Mouse (Mus musculus): Measurements from ENCODE around the gene Itgb7.
A peak's percentile ranks its signal among the peaks of the same experiment; 100 is the strongest.
"Not testable (repeated sequence)": the region's sequence is repeated elsewhere in the genome, so short reads cannot be mapped to it uniquely, and the experiment has no call there.

Itgb7 gene

DNA sequence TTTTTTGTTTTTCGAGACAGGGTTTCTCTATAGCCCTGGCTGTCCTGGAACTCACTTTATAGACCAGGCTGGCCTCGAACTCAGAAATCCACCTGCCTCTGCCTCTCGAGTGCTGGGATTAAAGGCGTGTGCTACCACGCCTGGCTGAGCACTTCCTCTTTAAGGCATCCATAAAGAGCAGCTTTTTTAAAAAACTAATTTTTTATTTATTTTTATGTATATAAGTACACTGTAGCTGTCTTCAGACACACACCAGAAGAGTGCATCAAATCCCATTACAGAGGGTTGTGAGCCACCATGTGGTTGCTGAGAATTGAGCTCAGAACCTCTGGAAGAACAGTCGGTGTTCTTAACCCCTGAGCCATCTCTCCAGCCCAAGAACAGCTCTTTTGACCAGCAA, 6.1 kb downstream of the Itgb7 start:
- DNase-seq (ENCODE audit: extremely low spot score) = not testable (repeated sequence)

DNA sequence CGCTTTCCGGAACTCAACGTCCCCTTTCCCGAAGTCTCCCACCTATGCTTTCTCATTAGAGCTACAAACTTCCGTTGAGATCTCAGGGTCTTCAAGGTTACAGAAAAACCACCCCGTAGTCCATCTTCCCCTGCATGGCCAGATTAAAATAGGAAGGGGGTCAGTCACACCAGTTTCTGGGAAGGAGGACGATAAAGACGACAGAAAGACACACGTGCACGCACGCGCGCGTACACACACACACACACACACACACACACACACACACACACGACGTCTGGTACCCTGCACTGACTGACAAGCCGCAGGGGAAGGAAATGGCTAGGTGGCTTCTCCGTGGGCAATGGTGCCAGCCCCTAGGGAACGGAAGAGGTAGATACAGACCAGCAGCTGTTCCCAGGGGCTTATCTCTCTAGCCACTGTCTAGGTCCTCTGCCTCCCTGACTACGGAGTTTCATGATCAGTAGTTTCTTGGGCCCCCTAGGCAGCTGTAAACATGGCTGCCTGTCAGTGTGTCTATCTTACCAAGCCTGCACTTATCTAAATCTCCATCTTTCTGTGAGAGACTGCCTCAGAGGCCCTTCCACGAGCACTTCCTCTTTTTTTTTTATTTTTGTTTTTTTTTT, 6.6 kb downstream of the Itgb7 start:
- no peak for DNase-seq (ENCODE audit: extremely low spot score)

DNA sequence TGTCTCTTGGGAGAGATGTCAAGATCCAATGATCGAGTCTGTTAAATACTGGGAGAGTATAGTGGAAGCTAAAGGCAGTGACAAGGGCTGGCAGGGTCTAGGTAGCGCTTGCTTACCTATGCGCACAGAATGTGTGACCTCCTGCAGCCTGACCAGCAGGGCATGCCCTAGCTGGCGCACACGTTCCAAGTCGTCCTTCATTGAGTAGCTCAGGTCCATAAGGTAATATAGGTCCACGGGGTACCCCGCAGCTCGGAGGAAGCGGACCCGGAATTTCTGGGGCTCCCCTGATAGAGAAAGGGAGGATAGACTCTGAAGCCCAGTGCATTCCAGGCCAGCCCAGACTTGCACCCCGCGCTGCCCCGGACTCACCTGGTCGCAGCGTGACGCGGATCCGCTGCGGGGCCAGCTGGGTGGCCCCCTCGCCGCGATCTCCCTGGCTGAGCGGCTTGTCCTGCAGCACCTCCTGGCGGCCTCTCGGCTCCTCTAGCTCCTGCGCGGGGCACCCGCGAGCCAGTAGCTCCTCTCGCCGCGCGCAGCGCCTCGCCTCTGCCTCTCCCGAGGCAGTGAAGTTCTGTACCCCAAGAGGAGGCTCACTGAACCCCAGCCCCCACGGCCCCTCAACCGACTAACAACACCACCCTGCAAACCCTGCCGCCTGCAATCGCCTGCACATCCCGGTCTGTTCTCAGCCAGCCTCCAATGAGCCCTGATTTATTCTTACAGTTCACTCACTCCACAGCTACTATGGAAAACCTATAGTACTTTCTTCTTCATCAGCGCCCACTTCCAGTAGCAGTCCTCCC, 7.4 kb downstream of the Itgb7 start:
- peak; percentile 81 for DNase-seq (ENCODE audit: extremely low spot score)

DNA sequence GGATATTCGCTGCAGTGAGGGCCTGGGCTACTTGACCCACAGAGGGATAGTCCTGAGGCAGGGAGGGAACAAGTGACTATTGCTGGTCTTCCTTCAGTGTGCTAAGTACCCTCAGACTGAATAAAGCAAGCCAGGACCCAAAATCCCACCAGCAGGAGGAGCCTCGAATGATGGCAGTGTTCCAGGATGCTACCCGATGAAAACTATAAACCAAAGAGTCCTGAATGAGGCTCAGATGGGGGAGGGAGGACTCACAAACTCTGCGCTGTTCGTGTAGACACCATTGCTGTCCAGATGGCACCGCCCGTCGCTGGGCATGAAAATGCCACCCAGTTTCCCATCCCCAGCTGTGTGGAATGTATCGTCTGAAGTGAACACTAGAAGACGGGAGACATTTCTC, 9.4 kb downstream of the Itgb7 start:
- DNase-seq (ENCODE audit: extremely low spot score) = no peak

DNA sequence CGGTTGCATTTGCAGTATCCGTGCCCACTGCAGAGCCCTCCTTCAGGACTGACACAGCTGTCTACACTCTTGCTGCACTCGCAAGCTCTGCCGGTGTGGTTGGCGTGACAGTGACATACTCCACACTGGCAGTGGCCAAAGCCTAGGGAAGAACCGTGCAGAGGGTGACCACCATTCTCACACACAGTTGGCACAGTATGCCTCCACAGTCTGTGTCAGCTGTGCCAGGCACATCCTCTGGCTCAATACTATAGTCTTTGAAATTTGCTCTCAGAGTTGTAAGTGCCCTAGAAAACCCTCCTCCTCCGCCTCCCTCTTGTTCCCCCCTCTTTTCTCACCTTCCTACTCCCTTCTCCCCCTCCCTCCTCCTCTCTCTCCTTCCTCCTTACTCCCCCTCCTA, 14.4 kb downstream of the Itgb7 start:
- DNase-seq (ENCODE audit: extremely low spot score) = no peak

DNA sequence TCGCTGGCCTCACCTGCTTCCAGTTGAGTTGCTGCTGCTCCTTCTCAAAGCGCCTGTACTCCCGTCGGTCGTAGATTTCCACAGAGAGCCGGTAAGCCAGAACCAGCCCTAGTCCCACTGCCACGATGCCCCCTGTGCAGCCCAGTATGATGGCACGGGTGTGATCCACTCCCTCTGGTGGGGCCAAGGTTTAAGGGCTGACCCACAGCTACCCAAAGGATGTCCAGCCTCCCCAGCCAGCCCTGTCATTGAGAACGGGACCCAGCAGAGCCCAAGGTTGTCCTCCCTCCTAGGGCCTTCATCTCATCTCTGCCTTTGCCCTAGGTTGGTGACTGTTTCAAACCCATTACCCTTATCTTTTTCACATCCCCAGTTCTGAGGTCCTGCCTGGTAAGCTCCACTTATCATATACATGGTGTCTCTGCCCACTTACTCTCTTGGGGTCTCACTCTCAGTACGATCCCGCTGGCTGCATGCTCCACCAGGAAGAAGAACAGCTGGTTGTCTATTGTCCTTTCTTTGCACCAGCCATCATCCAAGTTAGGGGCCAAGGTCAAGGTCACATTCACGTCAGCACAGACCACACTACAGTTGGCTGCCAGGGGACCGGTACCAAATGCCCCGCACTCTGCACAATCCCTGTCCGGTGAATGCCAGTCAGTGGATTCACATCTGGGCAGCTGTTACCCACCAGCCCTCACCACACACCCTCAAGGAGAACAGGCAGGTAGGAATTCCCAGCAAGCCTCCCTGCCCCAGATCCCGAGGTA, 15.1 kb downstream of the Itgb7 start:
- no peak for DNase-seq (ENCODE audit: extremely low spot score)

DNA sequence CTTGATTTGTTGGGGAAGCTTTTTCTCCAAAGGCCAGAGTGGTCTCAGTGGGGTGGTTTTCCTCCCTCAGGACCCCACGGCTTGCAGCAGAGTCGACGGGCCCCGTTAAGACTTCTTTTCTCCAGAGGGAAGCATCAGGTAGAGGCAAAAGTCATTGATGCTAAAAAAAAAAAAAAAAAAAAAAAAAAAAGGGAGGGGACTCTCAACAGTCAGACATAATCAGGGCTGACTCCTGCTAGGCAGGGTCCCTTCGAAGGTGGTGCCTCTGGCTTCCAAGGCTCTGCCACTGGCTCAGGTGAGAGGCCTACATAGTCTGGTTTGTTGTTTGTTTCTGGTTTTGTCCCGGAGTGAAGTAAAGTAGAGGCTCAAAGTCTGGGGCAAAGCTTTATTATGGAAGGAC, 16.1 kb downstream of the Itgb7 start:
- no peak for DNase-seq (ENCODE audit: extremely low spot score)

DNA sequence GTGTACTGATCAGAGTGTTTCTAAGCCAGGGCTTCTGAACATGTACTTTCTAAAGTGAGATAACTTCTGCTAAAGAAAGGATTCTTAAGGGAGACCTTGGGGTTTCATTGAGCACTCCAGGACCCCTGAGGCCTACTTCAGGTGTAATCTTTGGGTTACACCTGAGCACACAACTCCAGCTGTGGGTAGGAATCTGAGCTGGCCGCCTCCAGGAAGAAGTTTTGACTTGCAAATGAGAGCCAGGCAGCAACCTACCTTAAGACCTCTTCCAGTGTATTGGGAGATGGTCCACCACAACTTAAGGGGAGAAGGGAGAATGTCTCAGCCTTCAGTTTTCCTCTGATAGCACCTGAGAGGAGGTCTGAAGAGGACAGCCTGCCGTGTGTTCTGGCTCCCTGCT, 17.6 kb downstream of the Itgb7 start:
- DNase-seq (ENCODE audit: extremely low spot score) = no peak

DNA sequence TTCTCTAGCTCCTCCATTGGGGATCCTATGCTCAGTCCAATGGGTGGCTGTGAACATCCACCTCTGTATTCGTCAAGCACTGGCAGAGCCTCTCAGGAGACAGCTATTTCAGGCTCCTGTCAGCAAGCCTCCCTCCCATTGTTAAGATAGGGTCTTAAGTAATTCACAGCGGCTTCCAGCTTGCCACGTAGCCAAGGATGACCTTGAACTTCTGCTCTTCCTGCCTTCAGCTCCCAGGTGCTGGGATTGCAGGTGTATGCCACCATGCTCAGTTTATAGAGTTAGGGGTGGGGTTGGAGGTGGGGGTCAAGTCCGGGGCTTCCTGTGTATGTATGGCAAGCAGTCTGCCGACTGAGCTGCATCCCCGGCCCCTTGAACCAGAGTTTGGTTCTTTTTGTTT, 19.8 kb downstream of the Itgb7 start:
- DNase-seq (ENCODE audit: extremely low spot score) = no peak

DNA sequence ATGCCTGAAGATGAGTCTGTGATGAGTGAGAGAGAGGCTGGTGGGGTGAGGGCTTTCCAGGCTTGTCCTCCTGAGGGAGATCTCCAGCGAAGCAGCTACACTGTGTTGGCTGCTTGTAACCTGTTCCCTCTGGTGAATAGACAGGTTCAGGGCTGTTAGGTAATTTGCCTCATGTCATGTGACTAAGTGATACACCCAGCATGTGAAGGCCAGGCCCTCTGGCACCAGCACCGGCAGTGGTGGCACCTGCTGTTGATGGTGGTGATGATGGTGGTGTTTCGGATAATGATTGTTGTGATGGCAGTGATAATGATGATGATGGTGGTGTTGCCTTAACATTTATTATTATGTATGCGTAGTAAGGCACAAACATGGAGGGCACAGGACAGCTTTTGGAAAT, 20.9 kb downstream of the Itgb7 start:
- DNase-seq (ENCODE audit: extremely low spot score) = no peak

DNA sequence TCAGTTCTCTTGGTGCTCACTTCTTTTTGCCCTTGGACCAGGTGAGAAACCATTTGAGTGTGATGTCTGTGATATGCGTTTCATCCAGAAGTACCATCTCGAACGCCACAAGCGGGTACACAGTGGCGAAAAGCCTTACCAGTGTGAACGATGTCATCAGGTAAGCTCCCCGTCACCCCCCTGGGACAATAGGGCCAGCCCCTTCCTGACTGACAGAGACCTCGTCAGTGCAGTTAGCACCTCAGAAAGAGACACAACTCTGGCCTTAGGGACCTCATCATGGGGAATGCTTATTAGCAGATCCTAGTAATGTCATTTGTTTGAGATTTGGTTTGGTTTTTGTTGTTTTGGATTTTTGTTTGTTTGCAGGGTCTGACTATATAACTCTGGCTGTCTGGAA, 22.6 kb downstream of the Itgb7 start:
- no peak for DNase-seq (ENCODE audit: extremely low spot score)

DNA sequence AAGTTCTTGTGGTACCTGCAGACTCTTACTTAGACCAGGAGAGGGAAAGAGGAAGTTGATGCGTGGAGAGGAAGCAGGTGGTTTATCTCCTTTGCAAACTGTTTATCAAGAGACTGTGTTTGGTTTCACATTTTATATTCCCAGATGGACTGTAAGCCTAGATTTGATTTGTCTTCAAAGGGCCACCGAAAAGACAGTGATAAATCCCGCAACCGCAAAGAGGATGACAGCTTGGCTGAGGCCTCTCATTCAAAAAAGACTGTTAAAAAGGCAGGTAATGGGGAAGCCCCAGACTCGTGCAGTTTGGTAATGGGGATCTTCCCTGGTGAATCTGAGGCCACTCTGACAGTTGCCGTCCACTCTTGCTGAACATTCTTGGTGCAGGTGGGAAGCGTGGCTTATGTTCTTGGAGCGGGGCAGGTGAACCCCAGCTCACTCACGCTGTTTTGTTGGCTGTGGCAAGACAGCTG, 23.6 kb downstream of the Itgb7 start:
- DNase-seq (ENCODE audit: extremely low spot score) = no peak

DNA sequence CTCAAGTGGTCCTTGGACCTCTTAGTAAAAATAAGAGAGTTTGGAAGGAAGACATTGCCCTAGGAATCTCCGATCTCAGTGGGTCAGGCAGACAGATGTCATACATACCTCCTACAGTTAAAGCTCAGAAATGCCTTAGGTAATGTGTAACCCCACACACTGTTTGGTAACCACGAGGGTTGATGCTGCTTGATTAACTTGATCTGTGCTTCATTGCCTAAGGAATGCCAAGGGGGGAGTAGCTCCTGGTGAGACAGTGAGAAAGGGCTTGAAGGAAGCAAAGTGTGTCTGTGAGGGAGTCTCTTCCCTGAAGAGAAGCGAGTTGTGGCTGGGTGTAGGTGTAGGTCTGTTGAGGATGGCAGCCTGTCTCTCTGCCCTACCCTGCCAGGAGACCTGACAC, 24.4 kb downstream of the Itgb7 start:
- DNase-seq (ENCODE audit: extremely low spot score) = no peak

DNA sequence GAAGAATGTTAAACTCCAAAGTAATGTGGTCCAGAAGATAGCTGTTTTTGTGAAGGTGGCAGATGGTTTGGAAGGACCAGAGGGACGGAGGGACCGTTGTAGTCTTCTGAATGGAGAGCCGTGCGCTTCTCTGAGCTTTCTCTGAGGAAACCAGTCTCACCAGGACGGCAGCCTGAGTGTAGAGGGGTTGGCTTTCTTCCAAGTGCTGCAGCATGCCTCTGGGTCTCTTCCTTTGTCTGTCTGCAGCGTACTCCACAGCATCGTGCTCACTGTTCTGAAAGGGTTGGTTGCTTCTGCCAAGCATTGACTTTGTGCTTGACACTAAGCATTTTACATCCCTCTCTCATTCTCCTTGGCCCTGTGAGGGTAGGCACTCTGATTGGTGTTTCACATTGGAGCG, 26.0 kb downstream of the Itgb7 start:
- no peak for DNase-seq (ENCODE audit: extremely low spot score)

DNA sequence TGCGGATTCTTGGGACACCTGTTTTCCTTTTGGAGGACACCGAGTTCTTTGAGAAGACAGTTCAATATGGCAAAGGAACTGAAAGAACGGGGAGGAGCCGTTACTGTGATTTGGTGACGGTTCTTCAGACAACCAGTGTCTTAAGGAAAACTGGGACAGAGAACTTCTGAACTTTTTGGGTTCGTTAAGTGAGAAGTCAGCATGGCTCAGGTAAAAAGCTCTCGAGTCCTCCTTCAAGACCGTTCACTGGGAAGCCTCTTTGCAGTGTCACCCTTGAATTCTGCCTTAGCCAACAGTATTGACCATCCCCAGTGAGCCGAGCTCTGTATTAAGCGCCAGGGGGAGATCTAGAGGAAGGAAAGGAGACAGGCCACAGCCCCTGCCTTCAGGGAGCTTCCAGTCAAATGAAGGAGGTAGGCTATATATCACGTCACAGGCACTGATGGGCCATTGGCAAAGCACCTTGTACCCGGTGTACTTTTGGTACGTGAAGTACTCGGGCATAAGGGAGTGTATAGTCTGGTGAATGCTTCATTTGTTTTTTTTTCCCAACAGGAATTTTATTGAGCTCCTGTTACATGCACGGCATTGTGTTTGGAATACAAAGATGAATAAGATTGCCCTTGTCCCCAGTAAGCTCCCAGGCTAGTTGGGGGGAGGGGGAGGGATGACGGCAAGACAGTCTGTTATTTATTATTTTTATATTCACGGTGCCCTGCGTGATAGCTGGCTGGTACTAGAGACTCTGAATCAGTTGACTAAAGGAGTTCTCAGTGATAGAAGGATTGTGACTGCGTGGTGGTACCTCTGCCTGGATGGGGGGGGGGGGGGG, 26.9 kb downstream of the Itgb7 start, which contains the start of gene Csad:
Gene Csad, minus strand, starts transcription at position 51 of the 832 bp plus-strand sequence.
- DNase-seq (ENCODE audit: extremely low spot score) = no peak

DNA sequence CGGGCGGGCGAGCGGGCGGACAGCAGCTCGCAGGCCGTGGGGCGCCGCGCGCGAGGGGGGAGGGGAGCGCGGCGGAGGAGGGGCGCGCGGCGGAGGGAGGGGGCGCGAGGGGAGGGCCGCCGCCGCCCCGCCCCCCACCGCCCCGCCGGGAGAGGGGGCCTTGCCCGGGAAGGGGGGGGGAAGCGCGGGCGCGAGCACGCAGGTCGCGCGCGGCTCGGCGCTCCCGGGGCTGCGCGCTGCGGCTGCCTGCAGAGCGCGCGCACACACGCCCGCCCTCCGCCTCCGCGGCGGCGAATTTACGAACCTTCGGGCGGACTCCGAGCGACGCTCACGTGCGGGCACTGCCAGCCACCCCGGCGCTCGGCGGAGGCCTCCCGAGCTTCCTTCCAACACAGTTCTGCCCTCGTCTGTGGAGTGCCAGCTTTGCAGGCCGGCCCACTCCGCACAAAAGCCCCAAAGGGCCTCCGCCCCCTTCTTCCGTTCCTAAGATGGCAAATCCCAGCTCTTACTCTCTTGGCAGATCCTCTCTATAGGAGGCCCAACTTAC, 27.8 kb downstream of the Itgb7 start:
- no peak for DNase-seq (ENCODE audit: extremely low spot score)

DNA sequence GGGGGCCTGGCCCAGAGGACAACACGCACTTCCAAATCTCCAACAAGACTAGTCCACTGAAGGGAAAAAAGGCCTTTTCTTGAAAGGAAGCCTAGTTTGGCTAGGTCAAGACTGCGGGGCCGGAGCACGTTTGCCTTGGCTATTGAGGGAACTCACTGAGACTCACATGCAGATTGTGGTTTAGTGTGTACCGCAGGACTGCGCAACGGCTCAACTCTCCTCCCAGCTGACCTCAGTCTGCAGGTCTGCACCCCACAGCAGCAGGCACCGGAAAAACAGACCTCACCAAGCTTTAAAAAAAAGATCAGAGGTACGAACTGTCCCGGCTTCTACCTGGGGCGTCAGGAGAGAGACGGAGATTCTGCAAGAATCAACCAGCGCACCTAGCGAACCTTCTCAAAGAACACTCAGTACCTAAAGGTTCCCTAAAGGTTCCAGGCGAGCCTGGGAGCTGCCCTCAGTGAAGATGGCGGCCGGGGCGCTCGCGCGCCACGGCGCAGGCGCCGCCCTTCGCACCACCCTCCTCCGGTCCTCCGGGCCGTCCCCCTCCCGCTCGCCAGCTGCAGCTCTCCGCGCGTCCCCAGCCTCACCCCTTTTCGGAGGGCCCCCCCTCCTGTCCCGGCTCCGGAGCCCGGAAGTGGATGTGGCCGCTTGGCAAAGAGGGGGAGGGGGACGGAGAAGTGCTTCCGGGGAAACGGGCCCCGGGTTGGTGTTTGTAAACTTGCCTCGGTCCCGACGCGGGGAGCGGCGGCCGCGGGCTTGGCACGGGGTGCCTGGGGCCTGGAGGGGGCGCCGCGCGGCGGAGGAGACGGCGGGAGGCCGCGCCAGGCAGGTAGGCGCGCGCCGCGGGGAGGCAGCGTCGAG, 28.5 kb downstream of the Itgb7 start, which contains the start of gene Zfp740:
Gene Zfp740, plus strand, starts transcription at position 279 of the 864 bp plus-strand sequence.
- DNase-seq (ENCODE audit: extremely low spot score) = peak; percentile 98

DNA sequence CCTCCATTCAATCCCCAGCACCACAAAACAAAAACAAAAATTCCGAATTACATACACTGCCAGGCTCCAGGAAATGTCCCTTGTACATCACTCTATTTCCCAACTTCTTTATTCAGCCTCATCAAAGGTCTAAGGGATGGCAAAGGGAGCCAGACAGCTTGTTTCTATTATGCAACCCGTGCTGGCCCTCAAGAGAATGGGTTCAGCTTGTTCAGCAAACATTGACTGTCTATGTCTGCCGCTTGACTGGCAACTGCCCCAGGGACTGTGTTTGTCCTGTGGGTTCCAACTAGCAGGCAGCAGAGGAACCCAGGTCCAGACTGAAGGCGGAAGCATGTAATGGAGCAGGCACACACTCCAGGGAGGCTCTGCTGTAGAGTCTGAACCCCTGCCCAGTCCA, 32.9 kb downstream of the Itgb7 start:
- DNase-seq (ENCODE audit: extremely low spot score) = no peak

DNA sequence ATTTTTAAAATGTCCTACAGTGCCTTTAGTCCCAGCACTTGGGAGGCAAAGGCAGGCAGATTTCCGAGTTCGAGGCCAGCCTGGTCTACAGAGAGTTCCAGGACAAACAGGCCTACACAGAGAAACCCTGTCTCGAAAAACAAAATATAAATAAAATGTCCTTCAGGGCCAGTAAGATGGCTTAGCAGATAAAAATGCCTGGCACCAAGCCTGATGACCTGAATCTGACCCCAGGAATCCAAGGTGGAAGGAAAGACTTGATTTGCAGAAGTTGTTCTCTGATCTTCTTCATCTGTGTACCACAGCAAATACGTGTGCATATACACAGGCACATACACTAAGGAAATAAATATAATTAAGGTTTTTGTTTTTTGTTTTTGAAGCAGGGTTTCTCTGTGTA, 36.4 kb downstream of the Itgb7 start:
- DNase-seq (ENCODE audit: extremely low spot score) = no peak

DNA sequence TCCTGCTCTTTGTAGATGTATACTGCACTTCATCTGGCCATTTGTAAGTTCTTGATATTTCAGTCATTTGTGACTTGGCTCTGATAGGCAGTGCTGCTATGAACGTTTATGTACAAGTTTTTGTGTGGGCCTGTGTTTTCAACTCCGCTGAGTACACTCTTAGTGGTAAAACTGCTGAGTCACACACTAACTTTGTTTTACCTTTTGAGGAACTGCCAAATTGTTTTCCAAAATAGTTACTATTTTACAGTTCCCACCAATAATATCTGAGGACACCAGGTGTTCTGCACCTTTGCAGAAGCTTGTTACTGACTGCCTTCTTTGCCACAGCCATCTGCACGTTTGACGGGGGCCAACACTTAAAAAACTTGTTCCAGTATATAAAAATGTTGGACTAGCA, 37.3 kb downstream of the Itgb7 start:
- DNase-seq (ENCODE audit: extremely low spot score) = no peak

Measured in embryo, embryonic 9.5 days (tissue).